Mouse (Mus musculus): ENCODE results near the gene Ttc7b.

DNA sequence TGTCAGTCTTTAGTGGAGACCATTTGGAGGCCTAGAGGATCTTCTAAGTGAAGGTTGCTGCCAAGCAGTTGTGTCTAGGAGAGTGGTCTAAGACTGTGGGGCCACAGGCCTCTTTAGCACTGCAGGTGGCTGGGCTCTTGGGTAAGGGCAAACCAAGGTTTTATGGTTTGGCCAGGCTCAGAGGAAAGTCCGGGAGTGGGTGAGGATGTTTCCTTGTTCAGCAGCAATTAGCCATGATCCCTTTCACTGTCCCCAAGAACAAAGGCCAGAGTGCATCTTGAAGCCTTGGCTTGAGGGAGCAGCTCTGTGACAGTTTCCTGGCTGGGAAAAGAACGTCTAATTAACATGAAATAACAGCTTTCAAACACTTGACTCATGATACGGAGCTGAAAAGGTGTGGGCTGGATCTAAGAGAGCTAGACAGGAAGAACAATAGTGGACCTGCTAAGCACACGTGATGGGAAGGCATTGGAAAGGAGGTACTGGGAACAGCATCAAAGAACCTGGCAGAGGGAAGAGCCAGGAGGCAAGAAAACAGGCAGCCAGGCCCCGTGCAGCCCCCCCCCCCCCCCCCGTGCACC, 162.5 kb downstream of the Ttc7b start:
- TF ChIP-seq POLR2A (IDR thresholded peaks at IDR 0.05; ENCODE audit: borderline replicate concordance, insufficient read depth, low read length) (no peak), CTCF (IDR thresholded peaks at IDR 0.05; ENCODE audit: borderline replicate concordance, insufficient read depth, low read depth, low read length) (no peak)

Data from cerebellum, adult 2 months (tissue).